In genomic region chr19:4202149-4202548, GRCm38 (mm10) we compare ENCODE assay signal across 8 mouse cellular contexts. TPM values are rescaled to one million over a fixed set of nuclear protein-coding genes. Genes with fewer than 3 reads are reported as not detected.
DNase-seq lines count a peak whose midpoint lies in the region; ATAC-seq and TF ChIP-seq lines count a peak whose summit lies in the region.

No protein-coding gene starts in this region.

- 28% methylated on average over 7 of the region's 7 CpGs for WGBS in embryonic facial prominence, embryonic 12.5 days
- WGBS in hindbrain, embryonic 16.5 days: 22% methylated on average over 7 of the region's 7 CpGs
- WGBS in midbrain, embryonic 16.5 days: 23% methylated on average over 7 of the region's 7 CpGs

- no peak for DNase-seq in layer of hippocampus, adult 2 months (ENCODE audit: low spot score in 2 of 2)
- no peak for DNase-seq in layer of hippocampus, adult 8-10 months (ENCODE audit: low spot score in 2 of 2)
- DNase-seq in layer of hippocampus, adult 11-12 months (ENCODE audit: low spot score): no peak
- no peak for DNase-seq in layer of hippocampus, adult 9-10 months (ENCODE audit: low spot score)
- no peak for DNase-seq in adrenal gland, postnatal 10 days

- peaks cover 22% of the 10 kb centered on the region for H3K4me1 ChIP-seq in embryonic facial prominence, embryonic 12.5 days
- H3K4me1 ChIP-seq in hindbrain, embryonic 16.5 days (ENCODE audit: control insufficient read depth, insufficient read depth, low read depth, low read length): peaks cover 21% of the 10 kb centered on the region
- H3K4me1 ChIP-seq in midbrain, embryonic 16.5 days (ENCODE audit: control insufficient read depth, insufficient read depth, low read length): peaks cover 23% of the 10 kb centered on the region

- H3K4me2 ChIP-seq in embryonic facial prominence, embryonic 12.5 days (replicated peaks): peak overlapping the region; percentile 72
- H3K4me2 ChIP-seq in hindbrain, embryonic 16.5 days (ENCODE audit: low read length): peak overlapping the region; percentile 97
- peak overlapping the region; percentile 97 for H3K4me2 ChIP-seq in midbrain, embryonic 16.5 days (ENCODE audit: low read length)

- TF ChIP-seq CTCF in layer of hippocampus, adult 2 months (conservative IDR thresholded peaks at IDR 0.05): no peak

- H3K27ac ChIP-seq in layer of hippocampus, adult 2 months: peak overlapping the region; percentile 96
- H3K27ac ChIP-seq in embryonic facial prominence, embryonic 12.5 days: no peak overlapping the region
- H3K27ac ChIP-seq in hindbrain, embryonic 16.5 days (ENCODE audit: low read depth, low read length): no peak overlapping the region
- H3K27ac ChIP-seq in midbrain, embryonic 16.5 days (ENCODE audit: low read length): peak overlapping the region; percentile 70; the same call in 1 of the 2 replicates

- H3K9me3 ChIP-seq in embryonic facial prominence, embryonic 12.5 days: no peaks in the 10 kb centered on the region
- H3K9me3 ChIP-seq in hindbrain, embryonic 16.5 days (ENCODE audit: control insufficient read depth, low read length): no peaks in the 10 kb centered on the region
- no peaks in the 10 kb centered on the region for H3K9me3 ChIP-seq in midbrain, embryonic 16.5 days (replicated peaks; ENCODE audit: control insufficient read depth, low read length, poor library complexity, severe bottlenecking)

- ATAC-seq in embryonic facial prominence, embryonic 12.5 days (ENCODE audit: insufficient number of reproducible peaks, insufficient read depth, low FRiP score, low TSS enrichment): no peak
- peak; percentile 7; the same call in 1 of the 2 replicates for ATAC-seq in hindbrain, embryonic 16.5 days
- ATAC-seq in midbrain, embryonic 16.5 days: peak; percentile 34

- H3K27me3 ChIP-seq in embryonic facial prominence, embryonic 12.5 days: peaks cover 2% of the 10 kb centered on the region; the same call in 1 of the 2 replicates
- 0 out of 2 replicates have a peak, but pooled peaks cover 4% of the 10 kb centered on the region for H3K27me3 ChIP-seq in hindbrain, embryonic 16.5 days (replicated peaks; ENCODE audit: control insufficient read depth, insufficient read depth, low read length)
- peaks cover 2% of the 10 kb centered on the region for H3K27me3 ChIP-seq in midbrain, embryonic 16.5 days (ENCODE audit: control insufficient read depth, insufficient read depth, low read depth, low read length)

- H3K9ac ChIP-seq in embryonic facial prominence, embryonic 12.5 days: peak overlapping the region; percentile 47
- peak overlapping the region; percentile 77 for H3K9ac ChIP-seq in hindbrain, embryonic 16.5 days (ENCODE audit: low read depth, low read length)
- H3K9ac ChIP-seq in midbrain, embryonic 16.5 days (ENCODE audit: low read depth, low read length): peak overlapping the region; percentile 85

- H3K36me3 ChIP-seq in embryonic facial prominence, embryonic 12.5 days: peaks cover 19% of the 10 kb centered on the region; the same call in 1 of the 2 replicates
- peaks cover 1% of the 10 kb centered on the region for H3K36me3 ChIP-seq in hindbrain, embryonic 16.5 days (ENCODE audit: control insufficient read depth, insufficient read depth, low read length)
- H3K36me3 ChIP-seq in midbrain, embryonic 16.5 days (ENCODE audit: control insufficient read depth, insufficient read depth, low read length): 0 out of 2 replicates have a peak, but pooled peaks cover 2% of the 10 kb centered on the region

- peak overlapping the region; percentile 74 for H3K4me3 ChIP-seq in layer of hippocampus, adult 2 months
- peak overlapping the region; percentile 70 for H3K4me3 ChIP-seq in embryonic facial prominence, embryonic 12.5 days
- H3K4me3 ChIP-seq in hindbrain, embryonic 16.5 days (ENCODE audit: low read length): peak overlapping the region; percentile 77
- H3K4me3 ChIP-seq in midbrain, embryonic 16.5 days (ENCODE audit: low read depth, low read length): peak overlapping the region; percentile 57

RNA-seq across cellular contexts. Expression of gene Rad9a, which starts 0.7 kb away (rescaled TPM):
- total RNA-seq in layer of hippocampus, adult 2 months (2021): 1 to 10 TPM; 8.1 to 8.7 TPM
- 10 to 100 TPM in 2 of 4 experiments, 1 to 10 TPM in 2; 8.7 to 11.6 (median 9.7) TPM for total RNA-seq in layer of hippocampus, adult 8-10 months (2022)
- 42.7 and 45.2 TPM in 2 replicates for polyA plus RNA-seq in embryonic facial prominence, embryonic 12.5 days (2016; fragmentation: Nextera tagmentation; extraction: Ambion mirVana)
- polyA plus RNA-seq in hindbrain, embryonic 16.5 days (2015; fragmentation: Nextera tagmentation; extraction: Ambion mirVana): 25.0 and 26.5 TPM in 2 replicates
- polyA plus RNA-seq in midbrain, embryonic 16.5 days (2015; fragmentation: Nextera tagmentation; extraction: Ambion mirVana): 24.1 and 25.0 TPM in 2 replicates
- 10 to 100 TPM in 1 of 2 experiments, 1 to 10 TPM in 1; 7.4 to 10.8 TPM for total RNA-seq in adrenal gland, postnatal 10 days (2021)

RNA-seq across cellular contexts. Expression of gene Ppp1ca, which starts 10.3 kb away (rescaled TPM):
- total RNA-seq in layer of hippocampus, adult 2 months (2021): 100 to 1,000 TPM; 263 to 276 TPM
- total RNA-seq in layer of hippocampus, adult 8-10 months (2022): 100 to 1,000 TPM; 255 to 271 (median 266) TPM
- 782 and 783 TPM in 2 replicates for polyA plus RNA-seq in embryonic facial prominence, embryonic 12.5 days (2016; fragmentation: Nextera tagmentation; extraction: Ambion mirVana)
- polyA plus RNA-seq in hindbrain, embryonic 16.5 days (2015; fragmentation: Nextera tagmentation; extraction: Ambion mirVana): 604 and 614 TPM in 2 replicates
- 520 and 542 TPM in 2 replicates for polyA plus RNA-seq in midbrain, embryonic 16.5 days (2015; fragmentation: Nextera tagmentation; extraction: Ambion mirVana)
- total RNA-seq in adrenal gland, postnatal 10 days (2021): 100 to 1,000 TPM; 411 to 414 TPM

RNA-seq across cellular contexts. Expression of gene Tbc1d10c, which starts 11.1 kb away (rescaled TPM):
- 1 to 10 TPM in 1 of 2 experiments, under 1 TPM in 1; 0.91 to 1.0 TPM for total RNA-seq in layer of hippocampus, adult 2 months (2021)
- 1 to 10 TPM in 3 of 4 experiments, under 1 TPM in 1; 0.66 to 2.0 (median 1.4) TPM for total RNA-seq in layer of hippocampus, adult 8-10 months (2022)
- 1.2 and 1.9 TPM in 2 replicates for polyA plus RNA-seq in embryonic facial prominence, embryonic 12.5 days (2016; fragmentation: Nextera tagmentation; extraction: Ambion mirVana)
- 0.54 and 1.1 TPM in 2 replicates for polyA plus RNA-seq in hindbrain, embryonic 16.5 days (2015; fragmentation: Nextera tagmentation; extraction: Ambion mirVana)
- polyA plus RNA-seq in midbrain, embryonic 16.5 days (2015; fragmentation: Nextera tagmentation; extraction: Ambion mirVana): 0.58 and 0.67 TPM in 2 replicates
- total RNA-seq in adrenal gland, postnatal 10 days (2021): 1 to 10 TPM; 4.2 to 6.6 TPM

RNA-seq across cellular contexts. Expression of gene Clcf1, which starts 11.9 kb away (rescaled TPM):
- total RNA-seq in layer of hippocampus, adult 2 months (2021): under 1 TPM; 0.61 to 0.76 TPM
- 1 to 10 TPM in 3 of 4 experiments, under 1 TPM in 1; 0.70 to 3.3 (median 1.9) TPM for total RNA-seq in layer of hippocampus, adult 8-10 months (2022)
- polyA plus RNA-seq in embryonic facial prominence, embryonic 12.5 days (2016; fragmentation: Nextera tagmentation; extraction: Ambion mirVana): 8.5 and 9.7 TPM in 2 replicates
- polyA plus RNA-seq in hindbrain, embryonic 16.5 days (2015; fragmentation: Nextera tagmentation; extraction: Ambion mirVana): 1.0 and 1.1 TPM in 2 replicates
- 0.40 and 0.68 TPM in 2 replicates for polyA plus RNA-seq in midbrain, embryonic 16.5 days (2015; fragmentation: Nextera tagmentation; extraction: Ambion mirVana)
- 1 to 10 TPM; 8.3 to 9.8 TPM for total RNA-seq in adrenal gland, postnatal 10 days (2021)

RNA-seq across cellular contexts. Expression of gene AC109138.7, which starts 12.0 kb away (rescaled TPM):
- not detected for total RNA-seq in layer of hippocampus, adult 2 months (2021)
- not detected for total RNA-seq in layer of hippocampus, adult 8-10 months (2022)
- polyA plus RNA-seq in embryonic facial prominence, embryonic 12.5 days (2016; fragmentation: Nextera tagmentation; extraction: Ambion mirVana): not detected in 2 replicates
- polyA plus RNA-seq in hindbrain, embryonic 16.5 days (2015; fragmentation: Nextera tagmentation; extraction: Ambion mirVana): not detected in 2 replicates
- not detected in 2 replicates for polyA plus RNA-seq in midbrain, embryonic 16.5 days (2015; fragmentation: Nextera tagmentation; extraction: Ambion mirVana)
- not detected for total RNA-seq in adrenal gland, postnatal 10 days (2021)

Comparison
In these comparisons a context has a peak if more than half of its experiments do, and no peak if none do; other contexts are left out.
1. H3K27ac ChIP-seq: peak in layer of hippocampus, adult 2 months (single experiment) and midbrain, embryonic 16.5 days (single experiment); none in embryonic facial prominence, embryonic 12.5 days (single experiment) and hindbrain, embryonic 16.5 days (single experiment).
2. Peak in every context shown above with its lines, with median percentiles within 50 percentile points of each other: H3K4me3 ChIP-seq, H3K4me2 ChIP-seq and H3K9ac ChIP-seq.